Mouse (Mus musculus): ENCODE results near the gene Acaca.

Gene Acaca

GRCm38 (mm10) chr11:84128943-84129798 lies at the start of gene Acaca, which contains the start of gene Tada2a:
TSS of gene Acaca (plus strand) at chr11:84129672.
TSS of gene Tada2a (minus strand) at chr11:84129600.
- peak; percentile 86 for DNase-seq

DNA sequence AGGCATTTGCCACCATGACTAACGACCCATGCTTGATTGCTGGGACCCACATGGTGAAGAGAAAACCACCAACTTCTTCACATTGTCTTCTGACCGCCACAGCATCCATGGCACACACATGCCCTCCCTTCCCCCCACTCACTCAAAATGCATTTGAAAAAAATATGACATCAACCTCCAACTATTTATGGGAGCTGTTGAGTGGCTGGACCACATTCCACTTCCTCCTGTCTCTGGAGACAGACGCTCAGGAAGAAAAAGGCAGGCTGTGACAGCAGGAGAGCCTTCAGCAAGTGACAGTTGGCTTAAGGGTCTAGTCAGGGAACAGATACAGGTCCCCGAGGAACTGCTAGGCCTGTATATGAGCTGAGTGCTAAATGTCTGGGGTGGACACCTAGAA lies 49.6 kb upstream of the Acaca start:
- no peak for DNase-seq

GRCm38 (mm10) chr11:84080327-84080726 lies 49.1 kb upstream of the Acaca start:
- no peak for DNase-seq

DNA sequence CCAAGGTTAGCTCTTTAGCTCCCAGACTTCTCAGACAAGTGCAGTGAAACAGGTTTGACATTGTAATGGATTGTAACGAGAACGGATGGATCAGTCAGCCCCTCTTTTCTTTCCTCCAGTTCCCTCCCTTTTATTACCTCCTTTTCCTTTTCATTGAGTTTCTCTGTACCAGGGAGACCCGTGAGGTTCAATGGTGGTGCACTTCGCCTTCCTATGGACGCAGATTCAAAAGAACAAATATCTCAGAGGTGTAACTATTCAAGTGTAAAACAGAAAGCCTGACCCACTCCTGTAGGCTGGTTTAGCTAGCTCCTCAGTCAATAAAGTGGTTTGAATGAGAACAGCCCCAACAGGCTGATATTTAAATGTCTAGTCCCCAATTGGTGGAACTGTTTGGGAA lies 47.6 kb upstream of the Acaca start:
- DNase-seq = no peak

DNA sequence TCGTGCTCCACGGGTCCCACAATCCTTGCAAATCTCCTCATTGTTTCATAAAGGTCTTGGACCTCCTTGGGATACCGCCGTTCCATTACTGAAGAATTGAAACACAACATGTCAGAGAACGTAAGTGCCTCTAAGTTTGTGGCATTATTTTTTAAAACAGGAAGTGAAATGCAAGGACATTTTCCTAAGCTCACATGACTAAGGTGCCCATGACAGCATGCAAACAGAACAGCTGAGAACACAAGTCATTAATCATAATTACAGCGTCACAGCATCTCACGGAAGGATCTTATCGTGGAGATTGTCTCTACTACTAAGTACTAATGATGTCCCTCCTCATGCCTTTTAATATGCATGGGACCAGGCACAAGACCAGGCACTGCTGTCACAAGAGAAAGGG lies 38.9 kb upstream of the Acaca start:
- DNase-seq = no peak

DNA sequence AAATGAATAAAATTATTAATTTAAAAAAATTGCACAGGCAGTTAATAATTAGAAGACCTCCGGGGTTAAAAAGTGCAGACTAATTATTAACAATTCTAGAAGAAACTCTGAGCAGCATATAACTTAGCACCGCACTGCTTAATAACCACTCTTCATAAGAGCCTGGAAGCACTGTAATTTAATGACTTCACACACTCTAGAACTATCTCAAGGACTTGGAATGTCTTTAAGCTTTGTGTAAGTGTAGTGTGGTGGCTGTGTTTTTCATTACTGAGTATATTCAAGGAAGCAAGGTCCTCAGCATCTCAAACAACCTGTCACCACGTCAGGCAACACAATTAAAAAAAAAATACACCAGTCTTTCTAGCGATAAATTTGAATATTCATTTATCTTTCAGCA lies 34.4 kb upstream of the Acaca start:
- no peak for DNase-seq

DNA sequence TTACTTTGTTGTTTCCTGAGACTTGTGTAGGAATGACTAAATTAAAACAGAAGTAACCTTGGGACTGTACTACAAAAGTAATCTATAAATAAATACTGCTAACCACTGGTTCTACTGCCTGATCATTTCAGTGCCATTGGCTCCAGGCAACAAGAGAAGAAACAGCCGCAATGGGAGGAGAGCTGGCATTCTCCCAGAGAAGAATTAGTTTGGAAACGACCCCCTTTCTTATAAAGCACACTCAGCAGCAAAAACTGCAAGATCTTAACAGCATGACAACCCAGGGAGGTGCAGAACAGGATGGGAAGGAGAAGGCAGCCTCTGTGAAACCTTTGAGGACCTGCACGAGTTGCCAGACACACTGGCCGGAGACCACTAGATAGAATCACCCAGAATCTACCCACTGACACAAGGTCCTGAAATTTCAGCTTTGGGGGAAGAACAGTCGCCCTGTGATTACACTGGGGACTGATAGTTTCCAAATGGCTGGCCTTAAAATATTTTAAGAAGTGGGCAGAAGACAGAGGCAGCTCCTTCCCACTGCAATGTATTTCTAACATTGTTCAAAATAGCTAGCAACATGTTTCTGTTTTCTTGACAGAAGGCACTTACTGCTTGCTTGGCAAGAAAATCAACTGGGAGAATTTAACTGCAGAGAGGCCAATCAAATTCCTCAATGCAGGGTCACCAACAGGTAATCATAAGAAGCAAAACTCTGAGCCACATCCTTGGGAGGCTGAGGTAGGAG lies 32.0 kb upstream of the Acaca start:
- no peak for DNase-seq

DNA sequence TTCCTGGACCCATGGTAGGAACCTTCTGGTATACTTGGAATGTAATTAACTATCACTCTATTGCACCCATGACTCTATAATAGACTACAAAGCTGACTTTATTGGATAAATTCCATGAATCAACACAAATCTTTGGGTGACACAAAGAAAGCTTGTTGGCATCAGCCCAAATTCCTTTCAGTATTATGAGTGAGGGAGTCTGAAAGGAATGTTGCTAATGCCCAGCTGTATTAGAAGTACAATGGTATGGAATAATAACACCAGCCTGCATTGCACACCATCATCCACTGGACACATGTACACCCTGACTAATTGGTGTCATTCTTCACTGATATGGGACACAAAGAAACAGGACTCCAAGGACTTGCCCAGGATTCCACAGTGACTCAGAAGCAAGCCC lies 28.3 kb upstream of the Acaca start:
- DNase-seq = no peak

- DNase-seq = no peak
These were observed 25.4 kb upstream of the Acaca start for GRCm38 (mm10) chr11:84104036-84104435.

DNA sequence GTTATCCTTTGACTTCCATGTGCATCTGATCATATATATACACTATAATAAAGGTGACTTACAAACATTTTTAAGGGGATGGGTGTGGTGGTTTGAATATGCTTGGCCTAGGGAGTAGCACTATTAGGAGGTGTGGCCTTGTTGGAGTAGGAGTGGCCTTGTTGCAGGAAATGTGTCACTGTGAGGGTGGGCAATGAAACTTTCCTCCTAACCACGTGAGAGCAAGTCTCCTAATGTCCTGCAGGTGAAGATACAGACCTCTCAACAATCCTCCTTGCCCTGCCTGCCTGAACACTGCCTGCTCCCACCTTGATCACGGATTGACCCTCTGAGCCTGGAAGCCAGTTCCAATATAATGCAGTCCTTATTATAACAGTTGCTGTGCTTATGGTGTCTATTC lies 22.3 kb upstream of the Acaca start:
- no peak for DNase-seq

GRCm38 (mm10) chr11:84113623-84114022 lies 15.8 kb upstream of the Acaca start:
- no peak for DNase-seq

GRCm38 (mm10) chr11:84115646-84116045 lies 13.8 kb upstream of the Acaca start:
- DNase-seq = no peak

DNA sequence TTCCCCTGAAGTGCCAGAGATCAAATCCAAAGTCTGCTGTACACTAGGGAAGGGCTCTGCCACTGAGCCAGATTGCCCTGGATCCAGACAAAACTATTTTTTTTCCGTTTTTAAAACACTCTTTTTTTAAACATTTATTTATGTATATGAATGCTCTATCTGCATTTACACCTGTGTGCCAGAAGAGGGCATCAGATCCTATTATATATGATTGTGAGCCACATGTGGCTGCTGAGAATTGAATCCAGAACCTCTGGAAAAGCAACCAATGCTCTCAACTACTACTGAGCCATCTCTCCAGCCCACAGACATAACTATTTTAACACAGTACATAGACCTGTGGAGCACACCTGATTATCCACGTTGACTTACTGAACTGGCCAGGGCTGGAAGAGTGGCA lies 13.3 kb upstream of the Acaca start:
- no peak for DNase-seq

DNA sequence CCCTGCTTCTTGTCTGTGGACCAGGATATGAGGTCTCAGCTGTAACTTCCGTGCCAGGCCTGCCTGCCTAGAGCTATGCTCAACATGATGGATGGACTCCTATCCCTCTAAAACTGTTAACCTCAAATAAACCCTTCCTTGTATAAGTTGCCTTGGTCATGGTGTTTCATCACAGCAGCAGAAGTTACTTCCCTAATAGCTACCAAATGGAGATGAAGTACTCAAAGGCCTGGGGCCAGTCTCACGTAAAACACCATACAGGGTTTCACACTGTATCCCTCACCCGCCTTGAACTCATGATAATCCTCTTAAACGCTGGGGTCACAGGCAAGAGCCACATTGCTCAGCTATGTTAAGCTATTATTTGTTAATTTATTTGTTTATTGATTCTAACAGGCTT lies 12.0 kb upstream of the Acaca start:
- no peak for DNase-seq

DNA sequence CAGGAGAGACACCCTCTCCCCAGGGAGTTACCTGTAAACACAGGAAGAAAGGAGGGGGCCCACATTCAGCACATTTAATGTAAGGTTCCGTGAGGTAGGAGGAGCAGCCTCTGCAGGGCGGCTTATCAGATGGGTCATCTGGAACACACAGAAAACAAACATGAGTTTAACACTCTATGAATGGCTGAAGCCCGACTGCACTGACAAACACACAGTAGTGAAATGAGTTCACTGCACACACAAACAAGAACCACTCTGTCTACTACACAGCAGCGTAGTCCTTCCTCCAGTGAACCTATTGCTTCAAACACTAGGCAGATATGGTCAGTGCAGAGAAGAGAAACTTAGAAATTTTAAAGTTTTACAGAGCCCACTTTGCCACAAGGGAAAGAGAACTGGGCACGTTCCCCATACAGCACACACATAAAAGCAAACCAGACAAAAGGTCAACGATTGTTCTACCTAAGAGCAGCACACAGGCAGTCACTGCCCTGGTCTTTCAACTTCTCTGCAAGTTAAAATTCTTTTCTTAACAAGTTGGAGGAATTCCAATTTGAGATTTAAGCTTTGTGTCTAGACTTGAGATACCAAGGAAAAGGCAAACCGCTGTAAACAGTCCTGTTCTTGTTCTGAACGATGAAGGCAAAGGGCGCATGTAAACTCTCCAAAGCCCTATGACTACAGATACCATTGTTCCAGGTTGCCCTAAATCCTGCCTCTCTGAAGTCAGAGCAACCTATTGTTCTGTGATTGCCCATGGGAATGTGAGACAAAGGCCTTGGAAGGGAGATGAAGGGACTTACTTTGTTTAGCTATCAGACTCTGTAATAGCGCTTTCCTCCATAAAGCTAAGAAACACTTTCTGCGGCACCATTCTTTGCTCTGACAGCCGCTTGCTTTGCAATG lies 8.2 kb upstream of the Acaca start:
- DNase-seq = no peak

- DNase-seq = no peak
These were observed 1.5 kb upstream of the Acaca start for GRCm38 (mm10) chr11:84127977-84128376.

- no peak for DNase-seq
These were observed 320 bp downstream of the Acaca start for GRCm38 (mm10) chr11:84129799-84130185.

- no peak for DNase-seq
These were observed 4.9 kb downstream of the Acaca start for GRCm38 (mm10) chr11:84134331-84134860.

GRCm38 (mm10) chr11:84136453-84136852 lies 7.0 kb downstream of the Acaca start:
- DNase-seq = no peak

DNA sequence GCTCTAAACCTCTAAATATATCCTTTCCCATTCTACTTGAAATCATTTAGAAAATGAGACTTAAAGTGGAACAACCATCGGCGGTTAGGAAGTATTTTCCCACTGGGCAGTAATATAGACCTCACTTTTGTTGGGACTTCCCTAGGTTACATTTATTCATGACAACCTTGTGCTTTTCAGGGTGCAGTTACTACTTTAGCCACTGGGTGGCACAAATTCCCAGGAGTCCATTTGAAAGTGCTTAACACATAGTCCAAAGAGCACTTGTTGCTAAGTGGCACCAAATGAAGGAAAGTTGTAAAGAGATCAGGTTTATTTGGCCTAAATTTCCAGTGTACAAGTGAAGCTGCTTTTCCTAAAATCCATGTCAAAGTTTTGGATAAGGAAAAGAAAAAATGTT lies 12.3 kb downstream of the Acaca start:
- DNase-seq = peak; percentile 75

DNA sequence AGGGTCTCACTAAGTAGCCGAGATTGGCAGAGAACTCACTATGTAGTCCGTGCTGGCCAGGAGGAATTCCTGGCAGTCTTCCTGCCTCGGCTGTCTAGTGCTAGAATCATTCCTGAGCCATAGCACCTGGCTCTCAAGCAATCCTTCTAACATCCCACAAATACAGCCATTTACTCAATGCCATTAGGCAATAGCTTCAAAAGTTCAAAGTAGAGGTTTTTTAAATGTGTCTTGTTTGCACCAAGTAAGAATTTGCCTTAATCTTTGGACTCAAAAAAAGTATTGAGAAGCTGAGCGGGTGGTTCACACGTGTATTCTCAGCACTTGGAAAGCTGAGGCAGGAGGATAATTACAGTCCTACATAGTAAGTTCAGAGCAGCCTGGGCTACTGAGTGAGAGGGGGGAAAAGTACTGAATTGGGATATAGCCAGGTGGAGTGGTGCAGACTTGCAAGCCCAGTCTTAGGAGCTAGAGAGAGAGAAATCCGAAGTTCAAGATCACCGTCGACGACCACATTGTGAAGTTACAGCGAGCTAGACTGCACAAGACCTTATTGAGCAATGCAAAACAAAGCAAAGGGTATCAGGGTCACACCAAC lies 15.8 kb downstream of the Acaca start:
- no peak for DNase-seq

- DNase-seq = peak; percentile 5
These were observed 16.6 kb downstream of the Acaca start for GRCm38 (mm10) chr11:84146081-84146480.

All from kidney, postnatal 14 days (tissue).